Mouse (Mus musculus) myocyte (in vitro differentiated cells): ENCODE results near the gene Denr.

ENCODE experiments used
- E2F4 ChIP-seq: IDR thresholded peaks from one replicate; pipeline ENCODE4 v1.6.1; 2011; ENCODE audit warnings: mild to moderate bottlenecking, control low read depth, moderate library complexity; ENCODE audit not compliant: insufficient read depth
- POLR2A ChIP-seq: IDR thresholded peaks from one replicate; pipeline ENCODE4 v1.6.1; 2011; ENCODE audit warnings: low read depth, mild to moderate bottlenecking, control low read depth, moderate library complexity; ENCODE audit not compliant: insufficient read length
- USF1 ChIP-seq: IDR thresholded peaks from one replicate; pipeline ENCODE4 v1.6.1; 2011; ENCODE audit warnings: low read depth, mild to moderate bottlenecking, control low read depth, moderate library complexity

DNA sequence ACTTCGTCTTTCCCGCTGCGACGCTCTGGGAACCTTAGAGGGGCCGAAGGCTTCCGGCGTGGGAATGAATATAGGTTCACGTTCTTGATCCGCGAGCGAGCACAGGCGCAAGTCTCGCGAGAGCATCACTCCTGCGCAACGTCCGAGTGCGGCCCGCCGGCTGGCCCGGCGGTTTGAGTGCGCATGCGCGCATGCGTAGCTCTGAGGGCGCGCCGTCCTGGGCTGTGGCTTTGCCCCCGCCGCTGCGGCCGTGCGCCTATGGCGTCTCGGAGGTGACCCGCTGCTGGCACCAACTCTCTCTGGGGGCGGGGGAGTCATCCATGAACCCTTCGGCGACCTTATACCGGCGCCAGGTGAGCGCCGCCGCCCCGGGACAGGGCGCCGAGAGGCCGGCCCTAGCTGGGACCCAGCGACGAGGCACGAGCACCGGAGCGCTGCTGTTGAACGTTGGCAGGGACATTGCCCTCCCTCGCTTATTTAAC lies 23.6 kb downstream of the Denr start, which contains the start of gene Ccdc62:
- TF ChIP-seq POLR2A (peak; percentile 96), E2F4 (no peak), USF1 (no peak)
